Mouse (Mus musculus) cerebellum, postnatal 25 days (tissue): ENCODE data around the gene Sumf1.

Source experiments
- DNase-seq, 2 experiments: peaks; one replicate each; pipeline ENCODE4 v3.0.0; 2021; ENCODE audit warnings: mixed read lengths in 2 of 2

The Sumf1 gene

GRCm38 (mm10) chr6:108075857-108076256, 109.5 kb downstream of the Sumf1 start:
- no peak for DNase-seq

GRCm38 (mm10) chr6:108074624-108075023, 110.8 kb downstream of the Sumf1 start:
- no peak for DNase-seq

GRCm38 (mm10) chr6:108073931-108074330, 111.5 kb downstream of the Sumf1 start:
- DNase-seq = no peak

- DNase-seq = no peak
Observed at GRCm38 (mm10) chr6:108073071-108073470, 112.3 kb downstream of the Sumf1 start.

- DNase-seq = no peak
Observed at GRCm38 (mm10) chr6:108070947-108071346, 114.4 kb downstream of the Sumf1 start.

GRCm38 (mm10) chr6:108065583-108065982, 119.8 kb downstream of the Sumf1 start:
- peak; percentile 79 to 91 for DNase-seq

- peak; percentile 99 for DNase-seq
Observed at GRCm38 (mm10) chr6:108064918-108065526, 120.4 kb downstream of the Sumf1 start, which contains the start of gene Setmar. Setmar (plus strand) TSS chr6:108065045.

- no peak for DNase-seq
Observed at GRCm38 (mm10) chr6:108061121-108061520, 124.3 kb downstream of the Sumf1 start.

- peak; percentile 38 to 53 for DNase-seq
Observed at GRCm38 (mm10) chr6:108058066-108058465, 127.3 kb downstream of the Sumf1 start.

GRCm38 (mm10) chr6:108057353-108057752, 128.0 kb downstream of the Sumf1 start:
- DNase-seq = no peak
